Mouse (Mus musculus): ENCODE measurements around the gene 4921507P07Rik.

DNA sequence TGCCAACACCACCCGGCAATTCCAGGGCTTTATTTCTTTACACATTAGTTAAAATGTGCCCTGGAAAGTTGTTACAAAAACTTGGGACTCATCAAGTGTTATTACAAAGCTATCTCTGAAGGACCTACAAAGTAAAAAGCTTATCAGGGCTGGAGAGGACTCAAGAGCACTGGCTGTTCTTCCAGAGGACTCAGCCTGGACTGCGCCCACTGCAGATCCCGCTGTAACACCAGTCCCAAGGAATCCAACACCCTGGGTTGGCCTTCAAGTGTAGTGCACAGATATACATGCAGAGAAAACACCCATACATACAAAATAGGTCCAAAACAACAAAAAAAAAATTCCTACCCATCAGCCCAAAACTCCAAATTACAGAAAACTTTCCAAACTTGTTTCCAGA lies 32.8 kb downstream of the 4921507P07Rik start:
- TF ChIP-seq POLR2A (IDR thresholded peaks at IDR 0.05; ENCODE audit: insufficient read length, low read depth) (no peak), POLR2AphosphoS2 (IDR thresholded peaks at IDR 0.05; ENCODE audit: insufficient read length, low read depth) (no peak), MAX (IDR thresholded peaks at IDR 0.05; ENCODE audit: low read depth) (no peak), TCF12 (IDR thresholded peaks at IDR 0.05; ENCODE audit: insufficient read depth, poor library complexity, severe bottlenecking) (no peak), MYOG (IDR thresholded peaks at IDR 0.05; ENCODE audit: control insufficient read depth in 1 of 3, insufficient read depth in 1 of 3, insufficient read length in 2 of 3, low read depth in 2 of 3) (no peak), MYOD1 (IDR thresholded peaks at IDR 0.05; ENCODE audit: control insufficient read depth in 1 of 3, insufficient read length in 2 of 3, low read depth in 2 of 3) (no peak), E2F4 (IDR thresholded peaks at IDR 0.05; ENCODE audit: insufficient read depth) (no peak), USF1 (IDR thresholded peaks at IDR 0.05; ENCODE audit: low read depth) (no peak), TCF3 (IDR thresholded peaks at IDR 0.05; ENCODE audit: insufficient read length, low read depth) (no peak), CEBPB (IDR thresholded peaks at IDR 0.05; ENCODE audit: insufficient read depth, poor library complexity, severe bottlenecking) (no peak), REST (IDR thresholded peaks at IDR 0.05; ENCODE audit: insufficient read depth, insufficient read length) (no peak), SRF (IDR thresholded peaks at IDR 0.05; ENCODE audit: control insufficient read depth, insufficient read length, low read depth) (no peak)

Measured in myocyte (in vitro differentiated cells).